Mouse (Mus musculus): ENCODE results near the gene Rbfox1.

The Rbfox1 gene

GRCm38 (mm10) chr16:6212916-6213315 is 327.8 kb downstream of the Rbfox1 start:
- DNase-seq (ENCODE audit: low spot score), result no peak

- no peak for DNase-seq (ENCODE audit: low spot score)
These were observed 342.3 kb downstream of the Rbfox1 start for GRCm38 (mm10) chr16:6227449-6227848.

GRCm38 (mm10) chr16:6232966-6233365 is 347.8 kb downstream of the Rbfox1 start:
- no peak for DNase-seq (ENCODE audit: low spot score)

- no peak for DNase-seq (ENCODE audit: low spot score)
These were observed 356.2 kb downstream of the Rbfox1 start for GRCm38 (mm10) chr16:6241393-6241792.

GRCm38 (mm10) chr16:6242468-6242867 is 357.3 kb downstream of the Rbfox1 start:
- no peak for DNase-seq (ENCODE audit: low spot score)

GRCm38 (mm10) chr16:6247569-6247968 is 362.4 kb downstream of the Rbfox1 start:
- DNase-seq (ENCODE audit: low spot score), result no peak

GRCm38 (mm10) chr16:6264557-6264956 is 379.4 kb downstream of the Rbfox1 start:
- no peak for DNase-seq (ENCODE audit: low spot score)

- no peak for DNase-seq (ENCODE audit: low spot score)
These were observed 380.5 kb downstream of the Rbfox1 start for GRCm38 (mm10) chr16:6265610-6266009.

GRCm38 (mm10) chr16:6271596-6272370 is 386.6 kb downstream of the Rbfox1 start:
- no peak for DNase-seq (ENCODE audit: low spot score)

- no peak for DNase-seq (ENCODE audit: low spot score)
These were observed 398.3 kb downstream of the Rbfox1 start for GRCm38 (mm10) chr16:6283496-6283895.

GRCm38 (mm10) chr16:6284317-6284716 is 399.2 kb downstream of the Rbfox1 start:
- DNase-seq (ENCODE audit: low spot score), result no peak

GRCm38 (mm10) chr16:6287699-6288098 is 402.5 kb downstream of the Rbfox1 start:
- no peak for DNase-seq (ENCODE audit: low spot score)

- no peak for DNase-seq (ENCODE audit: low spot score)
These were observed 415.0 kb downstream of the Rbfox1 start for GRCm38 (mm10) chr16:6300112-6300511.

- no peak for DNase-seq (ENCODE audit: low spot score)
These were observed 417.9 kb downstream of the Rbfox1 start for GRCm38 (mm10) chr16:6303082-6303481.

- DNase-seq (ENCODE audit: low spot score), result no peak
These were observed 424.8 kb downstream of the Rbfox1 start for GRCm38 (mm10) chr16:6309940-6310339.

- no peak for DNase-seq (ENCODE audit: low spot score)
These were observed 425.9 kb downstream of the Rbfox1 start for GRCm38 (mm10) chr16:6310744-6311678.

- DNase-seq (ENCODE audit: low spot score), result no peak
These were observed 428.5 kb downstream of the Rbfox1 start for GRCm38 (mm10) chr16:6313689-6314088.

- DNase-seq (ENCODE audit: low spot score), result no peak
These were observed 439.7 kb downstream of the Rbfox1 start for GRCm38 (mm10) chr16:6324832-6325231.

GRCm38 (mm10) chr16:6331400-6331939 is 446.3 kb downstream of the Rbfox1 start:
- DNase-seq (ENCODE audit: low spot score), result no peak

GRCm38 (mm10) chr16:6333273-6333672 is 448.1 kb downstream of the Rbfox1 start:
- DNase-seq (ENCODE audit: low spot score), result no peak

- DNase-seq (ENCODE audit: low spot score), result no peak
These were observed 462.9 kb downstream of the Rbfox1 start for GRCm38 (mm10) chr16:6348103-6348502.

- no peak for DNase-seq (ENCODE audit: low spot score)
These were observed 463.6 kb downstream of the Rbfox1 start for GRCm38 (mm10) chr16:6348581-6349241.

All from adipocyte (in vitro differentiated cells).